Mouse (Mus musculus): ENCODE results near the gene D630023F18Rik.

GRCm38 (mm10) chr1:65156111-65156510, 33.1 kb upstream of the D630023F18Rik start:
- TF ChIP-seq E2F4 (IDR thresholded peaks at IDR 0.05; ENCODE audit: insufficient read depth) (no peak), USF1 (IDR thresholded peaks at IDR 0.05; ENCODE audit: low read depth) (no peak), POLR2A (IDR thresholded peaks at IDR 0.05; ENCODE audit: insufficient read length, low read depth) (no peak), TCF12 (IDR thresholded peaks at IDR 0.05; ENCODE audit: insufficient read depth, poor library complexity, severe bottlenecking) (no peak), MYOG (IDR thresholded peaks at IDR 0.05; ENCODE audit: control insufficient read depth in 1 of 3, insufficient read depth in 1 of 3, insufficient read length in 2 of 3, low read depth in 2 of 3) (no peak), POLR2AphosphoS2 (IDR thresholded peaks at IDR 0.05; ENCODE audit: insufficient read length, low read depth) (no peak), MAX (IDR thresholded peaks at IDR 0.05; ENCODE audit: low read depth) (no peak), TCF3 (IDR thresholded peaks at IDR 0.05; ENCODE audit: insufficient read length, low read depth) (no peak)

Measured in myocyte (in vitro differentiated cells).